Mouse (Mus musculus) midbrain, postnatal 0 days (tissue): ENCODE data around the gene Pced1b. TPM values are rescaled to one million over a fixed set of nuclear protein-coding genes. Genes with fewer than 3 reads are reported as not detected.
A peak's percentile ranks its signal among the peaks of the same experiment; 100 is the strongest.

Experiments
- ATAC-seq: fragments of 200-750 bp; cut with Nextera tagmentation; 2 replicates; pipeline ENCODE4 v1.8.0; 2017; ENCODE audit warnings: moderate number of reproducible peaks, mild to moderate bottlenecking, moderate TSS enrichment, moderate library complexity; ENCODE audit not compliant: low FRiP score
- DNase-seq: peaks from one replicate; pipeline ENCODE4 v3.0.0-alpha.2; 2015; ENCODE audit warnings: low spot score
- H3K27ac ChIP-seq: fragments of 300-500 bp; sonication (generic); 2 replicates; pipeline ENCODE4 v1.5.1; 2014; ENCODE audit warnings: low read depth, mild to moderate bottlenecking, low read length, mixed read lengths
- H3K27me3 ChIP-seq: fragments of 300-500 bp; sonication (generic); 2 replicates; pipeline ENCODE4 v1.6.1; 2014; ENCODE audit warnings: low read length, control low read depth, mixed read lengths; ENCODE audit not compliant: insufficient read depth
- H3K36me3 ChIP-seq: fragments of 300-500 bp; sonication (generic); 2 replicates; pipeline ENCODE4 v1.6.1; 2014; ENCODE audit warnings: low read length, control low read depth, mixed read lengths; ENCODE audit not compliant: insufficient read depth
- H3K4me1 ChIP-seq: fragments of 300-500 bp; sonication (generic); 2 replicates; pipeline ENCODE4 v1.6.1; 2014; ENCODE audit warnings: mild to moderate bottlenecking, control low read depth, antibody characterized with exemption, low read length, mixed read lengths; ENCODE audit not compliant: insufficient read depth
- H3K4me2 ChIP-seq: fragments of 300-500 bp; sonication (generic); 2 replicates; pipeline ENCODE4 v1.6.1; 2014; ENCODE audit warnings: low read depth, mild to moderate bottlenecking, low read length, mixed read lengths; ENCODE audit not compliant: poor library complexity, severe bottlenecking
- H3K4me3 ChIP-seq: fragments of 300-500 bp; sonication (generic); 2 replicates; pipeline ENCODE4 v1.5.1; 2014; ENCODE audit warnings: low read depth, mild to moderate bottlenecking, low read length, moderate library complexity
- H3K9ac ChIP-seq: fragments of 300-500 bp; sonication (generic); replicated peaks from 2 replicates; pipeline ENCODE4 v1.6.1; 2014; ENCODE audit warnings: mild to moderate bottlenecking, low read length, moderate library complexity, mixed read lengths; ENCODE audit not compliant: poor library complexity, severe bottlenecking
- H3K9me3 ChIP-seq: fragments of 300-500 bp; sonication (generic); 2 replicates; pipeline ENCODE4 v1.6.1; 2016; ENCODE audit warnings: low read length, control low read depth
- CTCF ChIP-seq: IDR thresholded peaks from 2 replicates; pipeline ENCODE4 v1.5.1; 2016; ENCODE audit warnings: antibody characterized with exemption, mild to moderate bottlenecking
- WGBS: fragments of 180-500 bp; shearing (Covaris S2); extraction: QIAGEN DNeasy Blood & Tissue Kit; methylation state at CpG from one replicate; pipeline ENCODE4 v1.1.7; 2014; 5-methylcytosine and 5-hydroxymethylcytosine counted together
- polyA plus RNA-seq: library from polyadenylated mRNA; unstranded; fragments of >200 nt; fragmentation: Nextera tagmentation; extraction: Ambion mirVana; gene quantifications from 2 replicates; pipeline ENCODE4 v1.2.1, GENCODE M21; 2015
- total RNA-seq: library from RNA; depleted of rRNA; stranded (reverse); fragments of >200 nt; gene quantifications from 2 replicates; pipeline ENCODE4 v1.2.3, GENCODE M21; 2014

Gene Pced1b
- total and polyA plus RNA-seq, 2 experiments from 2014 or later, result 7.0 to 10.4 TPM

DNA sequence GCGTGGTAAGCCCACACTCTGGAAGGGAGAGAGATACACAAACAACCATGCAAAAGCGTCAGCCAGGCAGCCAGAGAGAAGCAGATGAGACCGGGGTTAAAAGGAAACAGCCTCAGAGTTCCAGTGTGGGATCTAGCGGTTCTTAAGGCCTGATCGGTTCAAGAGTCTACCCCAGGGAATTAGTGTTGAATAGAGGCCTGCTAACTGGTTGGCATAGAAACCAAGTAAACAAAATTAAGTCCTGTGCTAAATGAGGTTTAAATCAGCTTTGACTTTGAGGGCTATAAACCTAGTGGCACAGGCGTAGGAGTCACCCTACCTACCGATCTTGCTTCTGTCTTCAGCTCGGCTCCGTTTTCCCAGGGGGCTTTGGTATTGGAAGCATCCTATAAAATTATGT lies 77.4 kb downstream of the Pced1b start:
- peak; percentile 47 for DNase-seq
- H3K4me2 ChIP-seq, result no peak overlapping the region
- WGBS, result 45% methylated on average over 9 of the region's 9 CpGs
- no peaks in the 10 kb centered on the region for H3K9me3 ChIP-seq
- no peak for ATAC-seq
- H3K9ac ChIP-seq, result no peak overlapping the region
- TF ChIP-seq CTCF, result no peak
- no peaks in the 10 kb centered on the region for H3K36me3 ChIP-seq
- 0 out of 2 replicates have a peak overlapping the region, but pooled peaks have one; percentile 4 for H3K27ac ChIP-seq
- H3K4me1 ChIP-seq, result peaks cover 3% of the 10 kb centered on the region; the same call in 1 of the 2 replicates
- no peak overlapping the region for H3K4me3 ChIP-seq
- H3K27me3 ChIP-seq, result no peaks in the 10 kb centered on the region

DNA sequence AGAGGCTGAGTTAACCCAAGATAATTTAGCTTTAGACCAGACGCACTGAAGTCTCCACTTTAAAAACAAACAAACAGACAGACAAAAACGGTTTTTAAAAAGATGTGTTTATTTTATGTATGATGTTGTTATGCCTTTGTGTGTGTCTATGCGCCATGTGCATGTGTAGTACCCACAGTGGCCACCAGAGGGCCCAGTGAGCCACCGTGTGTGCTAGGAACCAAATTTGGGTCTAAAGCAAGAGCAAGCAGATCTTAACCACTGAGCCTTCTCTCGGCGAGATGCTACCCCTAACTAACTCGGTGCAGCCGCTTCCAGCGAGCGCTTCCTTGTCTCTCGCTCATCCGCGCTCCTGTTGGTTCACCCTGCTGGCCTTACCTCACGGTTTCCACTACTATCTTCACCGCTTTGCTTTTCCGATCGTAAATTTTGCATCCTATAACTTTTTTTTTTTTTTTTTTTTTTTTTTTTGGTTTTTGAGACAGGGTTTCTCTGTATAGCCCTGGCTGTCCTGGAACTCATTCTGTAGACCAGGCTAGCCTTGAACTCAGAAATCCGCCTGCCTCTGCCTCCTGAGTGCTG lies 80.7 kb downstream of the Pced1b start:
- Histone ChIP-seq H3K27ac (no peak overlapping the region), H3K4me3 (no peak overlapping the region), H3K4me2 (no peak overlapping the region), H3K36me3 (no peaks in the 10 kb centered on the region), H3K27me3 (no peaks in the 10 kb centered on the region), H3K9ac (no peak overlapping the region), H3K4me1 (peaks cover 3% of the 10 kb centered on the region; the same call in 1 of the 2 replicates), H3K9me3 (no peaks in the 10 kb centered on the region)
- WGBS, result 70% methylated on average over 18 of the region's 18 CpGs
- no peak for DNase-seq
- ATAC-seq, result no peak
- TF ChIP-seq CTCF, result peak; percentile 70

DNA sequence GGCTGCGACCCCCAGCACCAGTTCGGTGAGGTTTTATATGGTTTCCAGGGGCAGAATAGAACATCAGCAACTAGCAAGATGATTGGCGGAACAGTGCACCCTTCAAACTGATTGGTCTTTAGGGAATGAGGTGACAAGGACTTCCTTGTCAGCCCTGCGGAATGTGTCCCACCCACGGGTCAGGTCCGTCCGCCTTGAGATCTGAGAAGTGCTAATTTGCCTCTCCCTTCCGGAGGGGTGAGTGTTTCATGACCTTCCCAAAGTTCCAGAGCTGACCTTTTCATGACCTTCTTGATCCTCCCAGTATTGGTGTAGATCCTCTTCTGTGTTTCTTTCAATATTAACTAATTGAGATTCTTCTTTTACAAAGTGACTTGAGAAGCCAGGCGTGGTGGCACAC lies 85.7 kb downstream of the Pced1b start:
- Histone ChIP-seq H3K9me3 (no peaks in the 10 kb centered on the region), H3K27ac (no peak overlapping the region), H3K4me2 (no peak overlapping the region), H3K4me3 (no peak overlapping the region), H3K36me3 (no peaks in the 10 kb centered on the region), H3K27me3 (no peaks in the 10 kb centered on the region), H3K4me1 (no peaks in the 10 kb centered on the region), H3K9ac (no peak overlapping the region)
- no peak for ATAC-seq
- whole genome bisulfite sequencing, result 80% methylated on average over 9 of the region's 9 CpGs
- no peak for TF ChIP-seq CTCF
- DNase-seq, result no peak

- Histone ChIP-seq H3K27me3 (no peaks in the 10 kb centered on the region), H3K36me3 (no peaks in the 10 kb centered on the region), H3K9ac (no peak overlapping the region), H3K27ac (no peak overlapping the region), H3K4me3 (peak overlapping the region; percentile 17; the same call in 1 of the 2 replicates), H3K9me3 (no peaks in the 10 kb centered on the region), H3K4me2 (peak overlapping the region; percentile 48), H3K4me1 (no peaks in the 10 kb centered on the region)
- DNase-seq (peak; percentile 29), ATAC-seq (no peak)
- no peak for TF ChIP-seq CTCF
- WGBS, result 33% methylated on average over 14 of the region's 14 CpGs
Observed at GRCm38 (mm10) chr15:97337636-97338352, 90.9 kb downstream of the Pced1b start.

DNA sequence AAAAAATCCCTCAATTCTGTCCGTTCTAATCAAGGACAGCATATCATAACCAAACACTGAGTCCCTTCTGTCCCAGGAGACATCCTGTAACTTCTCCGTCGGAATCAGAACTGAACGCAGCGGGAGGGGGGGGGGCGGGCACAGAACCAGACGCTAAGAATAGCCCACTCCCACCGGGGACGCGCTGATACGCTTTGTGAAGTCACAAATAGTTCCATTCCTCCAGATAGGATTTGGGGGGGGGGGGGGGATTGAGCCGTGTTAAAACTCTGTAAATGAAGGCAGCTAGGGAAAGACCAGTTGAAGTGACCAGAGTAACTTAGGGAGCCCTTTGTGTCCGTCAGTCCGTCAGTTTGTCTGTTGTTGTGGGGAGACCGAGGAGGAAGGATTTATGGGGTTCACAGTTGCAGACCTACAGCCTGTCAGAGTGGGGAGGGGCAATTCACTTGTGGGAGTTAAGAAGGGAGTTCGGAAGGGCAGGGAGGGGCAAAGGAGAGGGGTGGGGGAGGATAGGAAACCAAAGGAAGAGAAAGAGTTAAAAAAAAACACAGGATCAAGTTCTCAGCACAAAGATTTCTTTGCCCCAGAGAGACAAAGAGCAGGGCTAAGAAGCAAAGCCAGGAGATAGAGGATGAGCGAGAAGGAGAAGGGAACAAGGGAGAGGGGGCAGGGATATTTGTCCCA lies 91.6 kb downstream of the Pced1b start:
- Histone ChIP-seq H3K27me3 (no peaks in the 10 kb centered on the region), H3K9me3 (no peaks in the 10 kb centered on the region), H3K36me3 (no peaks in the 10 kb centered on the region), H3K4me3 (peak overlapping the region; percentile 17), H3K4me2 (peak overlapping the region; percentile 48), H3K4me1 (no peaks in the 10 kb centered on the region), H3K27ac (no peak overlapping the region), H3K9ac (0 out of 2 replicates have a peak overlapping the region, but pooled peaks have one; percentile 19)
- ATAC-seq, result no peak
- no peak for TF ChIP-seq CTCF
- DNase-seq, result peak; percentile 26
- WGBS, result 5% methylated on average over 17 of the region's 17 CpGs

DNA sequence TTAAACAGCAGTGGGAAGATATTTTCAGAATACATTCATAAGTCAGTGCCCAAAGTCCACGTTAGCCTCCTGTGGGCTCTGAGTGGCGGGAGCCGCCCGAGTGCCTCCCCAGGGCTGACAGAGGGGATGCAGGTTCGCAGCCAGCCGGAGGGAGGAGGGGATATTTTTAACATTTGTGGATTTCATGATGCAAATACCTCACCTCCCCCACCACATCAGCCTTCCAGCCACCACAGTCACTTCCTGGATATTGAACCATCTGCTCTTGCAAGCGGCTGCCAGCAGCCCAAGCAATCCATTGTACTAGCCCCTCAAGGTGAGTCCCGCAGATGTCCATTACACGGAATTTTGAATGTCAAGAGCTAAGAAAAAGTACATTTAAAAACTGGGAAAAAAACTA lies 95.4 kb downstream of the Pced1b start:
- TF ChIP-seq CTCF, result no peak
- Histone ChIP-seq H3K4me2 (no peak overlapping the region), H3K4me1 (no peaks in the 10 kb centered on the region), H3K36me3 (no peaks in the 10 kb centered on the region), H3K4me3 (no peak overlapping the region), H3K9me3 (no peaks in the 10 kb centered on the region), H3K27me3 (no peaks in the 10 kb centered on the region), H3K9ac (no peak overlapping the region), H3K27ac (no peak overlapping the region)
- ATAC-seq (no peak), DNase-seq (no peak)
- WGBS, result 94% methylated on average over 9 of the region's 9 CpGs
